Mouse (Mus musculus) lung, postnatal 0 days (tissue): ENCODE measurements at regions not wholly inside any gene's neighbourhood (a gene's known extent, or its start where the extent isn't known, plus 50 kb on each side); places are given as distances from the start of the nearest gene placed in this dataset.

Source experiments
- ATAC-seq: fragments of 200-750 bp; cut with Nextera tagmentation; 2 replicates; pipeline ENCODE4 v1.8.0; 2017; ENCODE audit warnings: moderate library complexity
- DNase-seq: peaks from one replicate; pipeline ENCODE4 v3.0.0-alpha.2; 2016; ENCODE audit warnings: low spot score
- H3K27ac ChIP-seq: fragments of 300-500 bp; sonication (generic); 2 replicates; pipeline ENCODE4 v1.5.1; 2014; ENCODE audit warnings: antibody characterized with exemption, mild to moderate bottlenecking, low read length, mixed read lengths
- H3K27me3 ChIP-seq: fragments of 300-500 bp; sonication (generic); replicated peaks from 2 replicates; pipeline ENCODE4 v1.6.1; 2014; ENCODE audit warnings: low read length, mixed read lengths; ENCODE audit not compliant: insufficient read depth
- H3K36me3 ChIP-seq: fragments of 300-500 bp; sonication (generic); 2 replicates; pipeline ENCODE4 v1.6.1; 2014; ENCODE audit warnings: low read length, mixed read lengths; ENCODE audit not compliant: insufficient read depth
- H3K4me1 ChIP-seq: fragments of 300-500 bp; sonication (generic); 2 replicates; pipeline ENCODE4 v1.6.1; 2014; ENCODE audit warnings: antibody characterized with exemption, low read depth, low read length, mixed read lengths; ENCODE audit not compliant: insufficient read depth
- H3K4me2 ChIP-seq: fragments of 300-500 bp; sonication (generic); replicated peaks from 2 replicates; pipeline ENCODE4 v1.6.1; 2014; ENCODE audit warnings: low read depth, mild to moderate bottlenecking, low read length, moderate library complexity, mixed read lengths
- H3K4me3 ChIP-seq: fragments of 300-500 bp; sonication (generic); 2 replicates; pipeline ENCODE4 v1.5.1; 2014; ENCODE audit warnings: low read depth, low read length
- H3K9ac ChIP-seq: fragments of 300-500 bp; sonication (generic); replicated peaks from 2 replicates; pipeline ENCODE4 v1.6.1; 2014; ENCODE audit warnings: low read depth, mild to moderate bottlenecking
- H3K9me3 ChIP-seq: fragments of 300-500 bp; sonication (generic); 2 replicates; pipeline ENCODE4 v1.6.1; 2016; ENCODE audit warnings: low read length, mixed read lengths
- CTCF ChIP-seq: IDR thresholded peaks from 2 replicates; pipeline ENCODE4 v1.5.1; 2016; ENCODE audit warnings: antibody characterized with exemption, mild to moderate bottlenecking
- EP300 ChIP-seq: IDR thresholded peaks from 2 replicates; pipeline ENCODE4 v1.6.1; 2016; ENCODE audit warnings: antibody characterized with exemption, mild to moderate bottlenecking, control low read depth
- WGBS: fragments of 180-500 bp; shearing (Covaris S2); extraction: QIAGEN DNeasy Blood & Tissue Kit; methylation state at CpG from one replicate; pipeline ENCODE4 v1.1.7; 2014; 5-methylcytosine and 5-hydroxymethylcytosine counted together

GRCm38 (mm10) chr9:113478761-113479265, 229.2 kb downstream of the Pdcd6ip start:
- no peak overlapping the region for H3K4me2 ChIP-seq
- H3K27ac ChIP-seq = no peak overlapping the region
- DNase-seq (no peak), ATAC-seq (no peak)
- no peaks in the 10 kb centered on the region for H3K9me3 ChIP-seq
- no peaks in the 10 kb centered on the region for H3K4me1 ChIP-seq
- WGBS = 88% methylated on average over 1 of the region's 1 CpGs
- no peak overlapping the region for H3K9ac ChIP-seq
- H3K36me3 ChIP-seq = no peaks in the 10 kb centered on the region
- no peak overlapping the region for H3K4me3 ChIP-seq
- TF ChIP-seq EP300 = no peak
- no peak for TF ChIP-seq CTCF
- H3K27me3 ChIP-seq = no peaks in the 10 kb centered on the region

GRCm38 (mm10) chr9:113471781-113472180, 236.3 kb downstream of the Pdcd6ip start:
- Histone ChIP-seq H3K4me2 (no peak overlapping the region), H3K4me3 (no peak overlapping the region), H3K9me3 (no peaks in the 10 kb centered on the region), H3K9ac (no peak overlapping the region), H3K4me1 (no peaks in the 10 kb centered on the region), H3K36me3 (no peaks in the 10 kb centered on the region), H3K27me3 (no peaks in the 10 kb centered on the region), H3K27ac (no peak overlapping the region)
- no peak for ATAC-seq
- no peak for TF ChIP-seq EP300
- TF ChIP-seq CTCF = no peak
- DNase-seq = no peak
- 81% methylated on average over 6 of the region's 6 CpGs for WGBS

DNA sequence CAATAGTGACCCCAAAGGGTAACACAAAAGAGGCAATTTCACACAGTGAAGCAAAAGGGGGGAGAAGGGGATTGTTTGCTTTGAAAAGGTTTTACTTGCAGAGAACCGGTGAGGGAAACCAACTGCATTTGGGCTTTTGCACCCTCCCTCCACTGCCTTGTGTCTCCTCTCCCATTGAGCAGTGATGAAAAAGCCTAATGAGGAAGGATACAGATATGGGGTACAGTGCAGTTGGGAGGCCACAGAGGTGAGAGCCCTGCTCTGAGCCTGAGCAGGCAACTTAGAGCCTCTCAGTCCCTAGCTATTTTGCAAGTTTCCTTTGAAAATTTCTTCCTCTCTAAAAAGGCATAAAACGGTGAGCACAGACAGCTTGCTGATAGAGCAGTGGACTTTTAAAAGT, 245.2 kb downstream of the Pdcd6ip start:
- DNase-seq (no peak), ATAC-seq (no peak)
- H3K4me1 ChIP-seq = no peaks in the 10 kb centered on the region
- H3K9me3 ChIP-seq = no peaks in the 10 kb centered on the region
- H3K27me3 ChIP-seq = no peaks in the 10 kb centered on the region
- H3K36me3 ChIP-seq = no peaks in the 10 kb centered on the region
- TF ChIP-seq EP300 (no peak), CTCF (no peak)
- no peak overlapping the region for H3K4me2 ChIP-seq
- H3K9ac ChIP-seq = no peak overlapping the region
- WGBS = 42% methylated on average over 2 of the region's 2 CpGs
- no peak overlapping the region for H3K4me3 ChIP-seq
- H3K27ac ChIP-seq = no peak overlapping the region

GRCm38 (mm10) chr9:113462267-113462887, 245.7 kb downstream of the Pdcd6ip start:
- ATAC-seq = no peak
- 90% methylated on average over 1 of the region's 1 CpGs for WGBS
- Histone ChIP-seq H3K9ac (no peak overlapping the region), H3K4me1 (no peaks in the 10 kb centered on the region), H3K4me2 (no peak overlapping the region), H3K36me3 (no peaks in the 10 kb centered on the region), H3K4me3 (no peak overlapping the region), H3K27ac (no peak overlapping the region), H3K9me3 (no peaks in the 10 kb centered on the region), H3K27me3 (no peaks in the 10 kb centered on the region)
- no peak for DNase-seq
- TF ChIP-seq EP300 = no peak
- TF ChIP-seq CTCF = no peak

DNA sequence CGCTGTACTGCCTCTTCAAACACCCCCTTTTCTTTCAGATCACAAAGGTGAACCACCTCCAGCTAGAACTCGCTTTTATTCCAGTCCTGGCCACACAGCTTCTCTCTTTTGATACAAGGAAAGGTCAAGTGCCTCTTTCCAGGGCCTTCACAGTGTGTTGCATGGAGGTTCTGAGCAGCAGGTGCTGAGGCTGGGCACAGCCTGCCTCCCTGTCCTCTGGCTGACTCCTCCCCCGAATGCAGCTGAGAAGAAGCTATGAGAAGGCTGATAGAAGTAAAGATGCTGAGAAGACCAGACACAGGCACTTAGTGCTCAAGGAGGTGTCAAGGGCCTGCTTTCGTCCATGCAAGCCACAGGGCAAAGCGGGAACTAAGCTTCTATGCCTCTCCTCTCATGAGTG, 248.2 kb downstream of the Pdcd6ip start:
- H3K9ac ChIP-seq = no peak overlapping the region
- 55% methylated on average over 5 of the region's 5 CpGs for whole genome bisulfite sequencing
- DNase-seq = no peak

DNA sequence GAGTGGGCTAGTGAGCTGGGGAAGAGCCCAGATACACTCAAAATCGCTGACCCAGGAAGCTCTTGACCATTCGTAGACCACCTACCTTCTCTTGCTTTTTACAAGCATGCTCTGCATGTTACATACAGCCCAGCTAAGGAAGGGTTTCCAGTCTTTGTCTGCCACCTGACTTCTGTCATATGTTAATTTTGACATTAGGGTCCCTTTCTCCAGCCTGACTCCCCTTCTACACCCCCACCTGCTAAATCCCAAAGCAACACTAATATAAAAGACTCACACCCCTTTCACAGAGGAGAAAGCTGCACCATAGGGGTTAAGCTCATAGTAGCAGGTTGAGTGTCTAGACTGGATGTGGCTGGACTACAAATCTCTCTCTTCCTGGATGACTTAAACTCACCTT, 248.8 kb downstream of the Pdcd6ip start:
- 43% methylated on average over 2 of the region's 2 CpGs for WGBS
- Histone ChIP-seq H3K36me3 (no peaks in the 10 kb centered on the region), H3K4me1 (no peaks in the 10 kb centered on the region), H3K4me2 (no peak overlapping the region), H3K9ac (no peak overlapping the region), H3K9me3 (no peaks in the 10 kb centered on the region), H3K27ac (no peak overlapping the region), H3K4me3 (no peak overlapping the region), H3K27me3 (no peaks in the 10 kb centered on the region)
- no peak for ATAC-seq
- no peak for DNase-seq
- TF ChIP-seq CTCF = no peak
- no peak for TF ChIP-seq EP300

More for the DNA sequence above, 248.2 kb downstream of the Pdcd6ip start:
- H3K4me1 ChIP-seq = no peaks in the 10 kb centered on the region
- TF ChIP-seq CTCF = no peak
- no peaks in the 10 kb centered on the region for H3K27me3 ChIP-seq
- H3K4me2 ChIP-seq = no peak overlapping the region
- ATAC-seq = no peak
- H3K9me3 ChIP-seq = no peaks in the 10 kb centered on the region
- H3K36me3 ChIP-seq = no peaks in the 10 kb centered on the region
- no peak overlapping the region for H3K4me3 ChIP-seq
- no peak overlapping the region for H3K27ac ChIP-seq

GRCm38 (mm10) chr9:113458741-113459154, 249.3 kb downstream of the Pdcd6ip start:
- no peak overlapping the region for H3K27ac ChIP-seq
- DNase-seq (no peak), ATAC-seq (no peak)
- no peak overlapping the region for H3K9ac ChIP-seq
- 40% methylated on average over 5 of the region's 5 CpGs for WGBS
- H3K36me3 ChIP-seq = no peaks in the 10 kb centered on the region
- H3K9me3 ChIP-seq = no peaks in the 10 kb centered on the region
- H3K27me3 ChIP-seq = no peaks in the 10 kb centered on the region
- H3K4me1 ChIP-seq = no peaks in the 10 kb centered on the region
- H3K4me2 ChIP-seq = no peak overlapping the region
- TF ChIP-seq EP300 (no peak), CTCF (no peak)
- H3K4me3 ChIP-seq = no peak overlapping the region
